Mouse (Mus musculus): ENCODE results near the gene Eipr1.
A peak's percentile ranks its signal among the peaks of the same experiment; 100 is the strongest.

Eipr1 gene

GRCm38 (mm10) chr12:28817891-28818290 lies 66.3 kb downstream of the Eipr1 start:
- DNase-seq (ENCODE audit: inconsistent ontology term): no peak

- no peak for DNase-seq (ENCODE audit: inconsistent ontology term)
Observed at GRCm38 (mm10) chr12:28823518-28823917, 71.9 kb downstream of the Eipr1 start.

GRCm38 (mm10) chr12:28829502-28829901 lies 77.9 kb downstream of the Eipr1 start:
- no peak for DNase-seq (ENCODE audit: inconsistent ontology term)

GRCm38 (mm10) chr12:28830471-28830870 lies 78.9 kb downstream of the Eipr1 start:
- no peak for DNase-seq (ENCODE audit: inconsistent ontology term)

GRCm38 (mm10) chr12:28831066-28831733 lies 79.6 kb downstream of the Eipr1 start:
- DNase-seq (ENCODE audit: inconsistent ontology term): peak; percentile 70

- no peak for DNase-seq (ENCODE audit: inconsistent ontology term)
Observed at GRCm38 (mm10) chr12:28834266-28834665, 82.7 kb downstream of the Eipr1 start.

GRCm38 (mm10) chr12:28835683-28836082 lies 84.1 kb downstream of the Eipr1 start:
- no peak for DNase-seq (ENCODE audit: inconsistent ontology term)

- no peak for DNase-seq (ENCODE audit: inconsistent ontology term)
Observed at GRCm38 (mm10) chr12:28838268-28838667, 86.7 kb downstream of the Eipr1 start.

GRCm38 (mm10) chr12:28838971-28839370 lies 87.4 kb downstream of the Eipr1 start:
- no peak for DNase-seq (ENCODE audit: inconsistent ontology term)

- DNase-seq (ENCODE audit: inconsistent ontology term): no peak
Observed at GRCm38 (mm10) chr12:28841179-28841698, 89.6 kb downstream of the Eipr1 start.

GRCm38 (mm10) chr12:28845811-28846210 lies 94.2 kb downstream of the Eipr1 start:
- no peak for DNase-seq (ENCODE audit: inconsistent ontology term)

- DNase-seq (ENCODE audit: inconsistent ontology term): no peak
Observed at GRCm38 (mm10) chr12:28847401-28847800, 95.8 kb downstream of the Eipr1 start.

GRCm38 (mm10) chr12:28848726-28849612 lies 97.4 kb downstream of the Eipr1 start:
- peak; percentile 33 for DNase-seq (ENCODE audit: inconsistent ontology term)

GRCm38 (mm10) chr12:28859495-28860263 lies 108.1 kb downstream of the Eipr1 start:
- DNase-seq (ENCODE audit: inconsistent ontology term): no peak

GRCm38 (mm10) chr12:28860264-28860560 lies 108.6 kb downstream of the Eipr1 start:
- DNase-seq (ENCODE audit: inconsistent ontology term): peak; percentile 20

GRCm38 (mm10) chr12:28863260-28863659 lies 111.7 kb downstream of the Eipr1 start:
- DNase-seq (ENCODE audit: inconsistent ontology term): no peak

- DNase-seq (ENCODE audit: inconsistent ontology term): no peak
Observed at GRCm38 (mm10) chr12:28866121-28866520, 114.5 kb downstream of the Eipr1 start.

GRCm38 (mm10) chr12:28868794-28869193 lies 117.2 kb downstream of the Eipr1 start:
- DNase-seq (ENCODE audit: inconsistent ontology term): no peak

- no peak for DNase-seq (ENCODE audit: inconsistent ontology term)
Observed at GRCm38 (mm10) chr12:28872271-28872670, 120.7 kb downstream of the Eipr1 start.

- peak; percentile 79 for DNase-seq (ENCODE audit: inconsistent ontology term)
Observed at GRCm38 (mm10) chr12:28874781-28875251, 123.2 kb downstream of the Eipr1 start.

- no peak for DNase-seq (ENCODE audit: inconsistent ontology term)
Observed at GRCm38 (mm10) chr12:28875471-28875870, 123.9 kb downstream of the Eipr1 start.

GRCm38 (mm10) chr12:28880471-28880870 lies 128.9 kb downstream of the Eipr1 start:
- DNase-seq (ENCODE audit: inconsistent ontology term): no peak
